Comparison of ENCODE assay signal across 9 mouse cellular contexts in genomic region chr5:139370336-139370735, GRCm38 (mm10). TPM values are rescaled to one million over a fixed set of nuclear protein-coding genes. Genes with fewer than 3 reads are reported as not detected.
DNase-seq lines count a peak whose midpoint lies in the region; ATAC-seq and TF ChIP-seq lines count a peak whose summit lies in the region.
"Had no signal": no experiment of that assay in that cellular context is flagged by ENCODE, and none has a peak within 500 bp of the region (broad histone marks: within the 10 kb centered on the region; RNA-seq: fewer than 3 reads in every experiment).

No protein-coding gene starts in this region.

- H3K4me1 ChIP-seq in intestine, embryonic 14.5 days (replicated peaks; ENCODE audit: control insufficient read depth, insufficient read depth, low read length), result peaks cover 17% of the 10 kb centered on the region
- H3K4me1 ChIP-seq in intestine, embryonic 16.5 days (ENCODE audit: control insufficient read depth, insufficient read depth, low read length), result peaks cover 14% of the 10 kb centered on the region
- peaks cover 5% of the 10 kb centered on the region; the same call in 1 of the 2 replicates for H3K4me1 ChIP-seq in stomach, embryonic 14.5 days (ENCODE audit: control insufficient read depth, insufficient read depth, low read length)
- H3K4me1 ChIP-seq in stomach, postnatal 0 days (replicated peaks; ENCODE audit: control insufficient read depth, insufficient read depth), result peaks cover 3% of the 10 kb centered on the region
- H3K4me1 ChIP-seq in liver, embryonic 11.5 days (replicated peaks; ENCODE audit: control insufficient read depth, insufficient read depth, low read length), result peaks cover 79% of the 10 kb centered on the region
- H3K4me1 ChIP-seq in forebrain, embryonic 14.5 days (ENCODE audit: control insufficient read depth, insufficient read depth, low read length), result peaks cover 9% of the 10 kb centered on the region

- 81% methylated on average over 6 of the region's 6 CpGs for WGBS in intestine, embryonic 14.5 days
- WGBS in intestine, embryonic 16.5 days, result 83% methylated on average over 6 of the region's 6 CpGs
- WGBS in stomach, embryonic 14.5 days, result 86% methylated on average over 6 of the region's 6 CpGs
- 91% methylated on average over 6 of the region's 6 CpGs for WGBS in stomach, postnatal 0 days
- 73% methylated on average over 6 of the region's 6 CpGs for WGBS in liver, embryonic 11.5 days
- 86% methylated on average over 6 of the region's 6 CpGs for WGBS in forebrain, embryonic 14.5 days

- TF ChIP-seq EP300 in stomach, postnatal 0 days (optimal IDR thresholded peaks at IDR 0.05), result no peak

- H3K36me3 ChIP-seq in intestine, embryonic 14.5 days (ENCODE audit: control insufficient read depth, insufficient read depth, low read length), result no peaks in the 10 kb centered on the region
- H3K36me3 ChIP-seq in intestine, embryonic 16.5 days (ENCODE audit: control insufficient read depth, insufficient read depth, low read length), result no peaks in the 10 kb centered on the region
- H3K36me3 ChIP-seq in stomach, embryonic 14.5 days (ENCODE audit: control insufficient read depth, insufficient read depth, low read length), result no peaks in the 10 kb centered on the region
- no peaks in the 10 kb centered on the region for H3K36me3 ChIP-seq in stomach, postnatal 0 days (ENCODE audit: control insufficient read depth, insufficient read depth, low read length)
- H3K36me3 ChIP-seq in liver, embryonic 11.5 days (ENCODE audit: control insufficient read depth, insufficient read depth, low read length), result no peaks in the 10 kb centered on the region
- no peaks in the 10 kb centered on the region for H3K36me3 ChIP-seq in forebrain, embryonic 14.5 days (ENCODE audit: control insufficient read depth, insufficient read depth, low read length)

- no peaks in the 10 kb centered on the region for H3K9me3 ChIP-seq in intestine, embryonic 14.5 days (ENCODE audit: control insufficient read depth, low read length)
- no peaks in the 10 kb centered on the region for H3K9me3 ChIP-seq in intestine, embryonic 16.5 days (ENCODE audit: control insufficient read depth, low read length)
- H3K9me3 ChIP-seq in stomach, embryonic 14.5 days (ENCODE audit: control insufficient read depth, low read depth, low read length), result no peaks in the 10 kb centered on the region
- H3K9me3 ChIP-seq in stomach, postnatal 0 days (ENCODE audit: control insufficient read depth, low read length), result no peaks in the 10 kb centered on the region
- no peaks in the 10 kb centered on the region for H3K9me3 ChIP-seq in liver, embryonic 11.5 days (ENCODE audit: control insufficient read depth, low read length)
- no peaks in the 10 kb centered on the region for H3K9me3 ChIP-seq in forebrain, embryonic 14.5 days (replicated peaks; ENCODE audit: control insufficient read depth, low read length)

- no peak for DNase-seq in intestine, embryonic 14.5 days (ENCODE audit: low spot score)
- DNase-seq in stomach, postnatal 0 days (ENCODE audit: low spot score), result no peak
- DNase-seq in liver, embryonic 11.5 days (ENCODE audit: low spot score), result no peak
- no peak for DNase-seq in thymus, adult 18-20 months
- DNase-seq in forebrain, embryonic 14.5 days (ENCODE audit: low spot score), result no peak
- DNase-seq: cerebellum, adult 8-10 months; lung, postnatal 14 days had no signal

- no peak for TF ChIP-seq CTCF in stomach, postnatal 0 days (IDR thresholded peaks at IDR 0.05; ENCODE audit: low read depth)

- no peak overlapping the region for H3K4me3 ChIP-seq in intestine, embryonic 14.5 days (ENCODE audit: low read depth, low read length)
- H3K4me3 ChIP-seq in intestine, embryonic 16.5 days (ENCODE audit: low read length), result no peak overlapping the region
- H3K4me3 ChIP-seq in stomach, embryonic 14.5 days (ENCODE audit: low read depth, low read length), result no peak overlapping the region
- H3K4me3 ChIP-seq in stomach, postnatal 0 days (ENCODE audit: low read depth, low read length), result no peak overlapping the region
- peak overlapping the region; percentile 67; the same call in 1 of the 2 replicates for H3K4me3 ChIP-seq in liver, embryonic 11.5 days (ENCODE audit: low read depth, low read length)
- H3K4me3 ChIP-seq in forebrain, embryonic 14.5 days (ENCODE audit: low read depth, low read length), result no peak overlapping the region

- H3K27me3 ChIP-seq in intestine, embryonic 14.5 days (replicated peaks; ENCODE audit: control insufficient read depth, insufficient read depth, low read length), result no peaks in the 10 kb centered on the region
- no peaks in the 10 kb centered on the region for H3K27me3 ChIP-seq in intestine, embryonic 16.5 days (replicated peaks; ENCODE audit: control insufficient read depth, insufficient read depth, low read length)
- no peaks in the 10 kb centered on the region for H3K27me3 ChIP-seq in stomach, embryonic 14.5 days (ENCODE audit: control insufficient read depth, insufficient read depth, low read length)
- H3K27me3 ChIP-seq in stomach, postnatal 0 days (ENCODE audit: control insufficient read depth, insufficient read depth, low read length), result no peaks in the 10 kb centered on the region
- no peaks in the 10 kb centered on the region for H3K27me3 ChIP-seq in liver, embryonic 11.5 days (replicated peaks; ENCODE audit: control insufficient read depth, insufficient read depth, low read length)
- no peaks in the 10 kb centered on the region for H3K27me3 ChIP-seq in forebrain, embryonic 14.5 days (replicated peaks; ENCODE audit: control insufficient read depth, insufficient read depth, low read length)

- H3K27ac ChIP-seq in intestine, embryonic 14.5 days (ENCODE audit: low read depth), result no peak overlapping the region
- H3K27ac ChIP-seq in intestine, embryonic 16.5 days (ENCODE audit: low read length), result no peak overlapping the region
- no peak overlapping the region for H3K27ac ChIP-seq in stomach, embryonic 14.5 days (ENCODE audit: low read length)
- H3K27ac ChIP-seq in stomach, postnatal 0 days (replicated peaks), result no peak overlapping the region
- peak overlapping the region; percentile 93 for H3K27ac ChIP-seq in liver, embryonic 11.5 days (ENCODE audit: low read depth, low read length)
- no peak overlapping the region for H3K27ac ChIP-seq in forebrain, embryonic 14.5 days (ENCODE audit: low read depth, low read length)

- H3K4me2 ChIP-seq in intestine, embryonic 14.5 days (ENCODE audit: low read length), result 0 out of 2 replicates have a peak overlapping the region, but pooled peaks have one; percentile 94
- H3K4me2 ChIP-seq in intestine, embryonic 16.5 days (ENCODE audit: low read depth, low read length), result no peak overlapping the region
- 0 out of 2 replicates have a peak overlapping the region, but pooled peaks have one; percentile 7 for H3K4me2 ChIP-seq in stomach, embryonic 14.5 days (replicated peaks; ENCODE audit: low read depth, low read length)
- H3K4me2 ChIP-seq in stomach, postnatal 0 days (replicated peaks; ENCODE audit: low read depth), result no peak overlapping the region
- peak overlapping the region; percentile 97 for H3K4me2 ChIP-seq in liver, embryonic 11.5 days
- H3K4me2 ChIP-seq in forebrain, embryonic 14.5 days (ENCODE audit: low read length), result no peak overlapping the region

- H3K9ac ChIP-seq in intestine, embryonic 14.5 days (ENCODE audit: low read length), result no peak overlapping the region
- no peak overlapping the region for H3K9ac ChIP-seq in intestine, embryonic 16.5 days (ENCODE audit: low read depth, low read length)
- H3K9ac ChIP-seq in stomach, embryonic 14.5 days (replicated peaks; ENCODE audit: low read depth, low read length), result no peak overlapping the region
- H3K9ac ChIP-seq in stomach, postnatal 0 days (ENCODE audit: low read length), result no peak overlapping the region
- H3K9ac ChIP-seq in liver, embryonic 11.5 days (ENCODE audit: low read depth, low read length), result peak overlapping the region; percentile 97; the same call in 1 of the 2 replicates
- H3K9ac ChIP-seq in forebrain, embryonic 14.5 days (ENCODE audit: low read length), result no peak overlapping the region

- ATAC-seq in intestine, embryonic 14.5 days (replicated peaks; ENCODE audit: low FRiP score, low TSS enrichment, low read depth), result no peak
- ATAC-seq in intestine, embryonic 16.5 days, result no peak
- ATAC-seq in stomach, embryonic 14.5 days (ENCODE audit: insufficient number of reproducible peaks, insufficient read depth, low FRiP score, low read depth), result no peak
- no peak for ATAC-seq in stomach, postnatal 0 days (ENCODE audit: low FRiP score, low TSS enrichment)
- ATAC-seq in liver, embryonic 11.5 days (replicated peaks; ENCODE audit: low FRiP score), result no peak
- ATAC-seq in forebrain, embryonic 14.5 days, result no peak

RNA-seq across cellular contexts. Expression of gene Gpr146, which starts 7.2 kb away (rescaled TPM):
- polyA plus RNA-seq in intestine, embryonic 14.5 days (2014; fragmentation: Nextera tagmentation; extraction: Ambion mirVana), result 1.4 and 1.7 TPM in 2 replicates
- polyA plus RNA-seq in intestine, embryonic 16.5 days (2015; fragmentation: Nextera tagmentation; extraction: Ambion mirVana), result 2.3 and 2.5 TPM in 2 replicates
- 1.3 and 1.5 TPM in 2 replicates for polyA plus RNA-seq in stomach, embryonic 14.5 days (2014; fragmentation: Nextera tagmentation; extraction: Ambion mirVana)
- polyA plus RNA-seq in stomach, postnatal 0 days (2015; fragmentation: Nextera tagmentation; extraction: Ambion mirVana), result 3.5 TPM in 2 replicates
- polyA plus RNA-seq in liver, embryonic 11.5 days (2014; fragmentation: Nextera tagmentation; extraction: Ambion mirVana), result 13.4 and 15.1 TPM in 2 replicates
- polyA plus RNA-seq in forebrain, embryonic 14.5 days (2014; fragmentation: Nextera tagmentation; extraction: Ambion mirVana), result 0.85 and 0.93 TPM in 2 replicates

RNA-seq across cellular contexts. Expression of gene Cyp2w1, which starts 17.9 kb away (rescaled TPM):
- polyA plus RNA-seq in intestine, embryonic 14.5 days (2014; fragmentation: Nextera tagmentation; extraction: Ambion mirVana), result 5.9 and 9.1 TPM in 2 replicates
- 33.9 and 44.0 TPM in 2 replicates for polyA plus RNA-seq in intestine, embryonic 16.5 days (2015; fragmentation: Nextera tagmentation; extraction: Ambion mirVana)
- 6.3 and 6.8 TPM in 2 replicates for polyA plus RNA-seq in stomach, embryonic 14.5 days (2014; fragmentation: Nextera tagmentation; extraction: Ambion mirVana)
- 4.8 and 8.5 TPM in 2 replicates for polyA plus RNA-seq in stomach, postnatal 0 days (2015; fragmentation: Nextera tagmentation; extraction: Ambion mirVana)
- polyA plus RNA-seq in liver, embryonic 11.5 days (2014; fragmentation: Nextera tagmentation; extraction: Ambion mirVana), result not detected in 2 replicates
- polyA plus RNA-seq in forebrain, embryonic 14.5 days (2014; fragmentation: Nextera tagmentation; extraction: Ambion mirVana), result not detected in 2 replicates

RNA-seq across cellular contexts. Expression of gene Cox19, which starts 19.1 kb away (rescaled TPM):
- 149 and 150 TPM in 2 replicates for polyA plus RNA-seq in intestine, embryonic 14.5 days (2014; fragmentation: Nextera tagmentation; extraction: Ambion mirVana)
- polyA plus RNA-seq in intestine, embryonic 16.5 days (2015; fragmentation: Nextera tagmentation; extraction: Ambion mirVana), result 183 and 195 TPM in 2 replicates
- polyA plus RNA-seq in stomach, embryonic 14.5 days (2014; fragmentation: Nextera tagmentation; extraction: Ambion mirVana), result 105 and 120 TPM in 2 replicates
- 109 and 114 TPM in 2 replicates for polyA plus RNA-seq in stomach, postnatal 0 days (2015; fragmentation: Nextera tagmentation; extraction: Ambion mirVana)
- 98.1 and 103 TPM in 2 replicates for polyA plus RNA-seq in liver, embryonic 11.5 days (2014; fragmentation: Nextera tagmentation; extraction: Ambion mirVana)
- polyA plus RNA-seq in forebrain, embryonic 14.5 days (2014; fragmentation: Nextera tagmentation; extraction: Ambion mirVana), result 127 and 155 TPM in 2 replicates

RNA-seq across cellular contexts. Expression of gene C130050O18Rik, which starts 34.7 kb away (rescaled TPM):
- 0.74 and 1.3 TPM in 2 replicates for polyA plus RNA-seq in intestine, embryonic 14.5 days (2014; fragmentation: Nextera tagmentation; extraction: Ambion mirVana)
- 0.87 and 1.0 TPM in 2 replicates for polyA plus RNA-seq in intestine, embryonic 16.5 days (2015; fragmentation: Nextera tagmentation; extraction: Ambion mirVana)
- 0.48 and 1.3 TPM in 2 replicates for polyA plus RNA-seq in stomach, embryonic 14.5 days (2014; fragmentation: Nextera tagmentation; extraction: Ambion mirVana)
- 0.41 and 0.46 TPM in 2 replicates for polyA plus RNA-seq in stomach, postnatal 0 days (2015; fragmentation: Nextera tagmentation; extraction: Ambion mirVana)
- 1.5 and 1.6 TPM in 2 replicates for polyA plus RNA-seq in liver, embryonic 11.5 days (2014; fragmentation: Nextera tagmentation; extraction: Ambion mirVana)
- polyA plus RNA-seq in forebrain, embryonic 14.5 days (2014; fragmentation: Nextera tagmentation; extraction: Ambion mirVana), result 0.18 TPM in 1 of 2 replicates, not detected in the other

RNA-seq across cellular contexts. Expression of gene Adap1, which starts 44.9 kb away (rescaled TPM):
- polyA plus RNA-seq in intestine, embryonic 14.5 days (2014; fragmentation: Nextera tagmentation; extraction: Ambion mirVana), result 4.7 and 7.7 TPM in 2 replicates
- 5.3 and 6.3 TPM in 2 replicates for polyA plus RNA-seq in intestine, embryonic 16.5 days (2015; fragmentation: Nextera tagmentation; extraction: Ambion mirVana)
- 2.2 and 2.3 TPM in 2 replicates for polyA plus RNA-seq in stomach, embryonic 14.5 days (2014; fragmentation: Nextera tagmentation; extraction: Ambion mirVana)
- 13.8 and 14.9 TPM in 2 replicates for polyA plus RNA-seq in stomach, postnatal 0 days (2015; fragmentation: Nextera tagmentation; extraction: Ambion mirVana)
- polyA plus RNA-seq in liver, embryonic 11.5 days (2014; fragmentation: Nextera tagmentation; extraction: Ambion mirVana), result 7.2 and 8.1 TPM in 2 replicates
- polyA plus RNA-seq in forebrain, embryonic 14.5 days (2014; fragmentation: Nextera tagmentation; extraction: Ambion mirVana), result 12.8 and 21.6 TPM in 2 replicates

Comparison
In these comparisons a context has a peak if more than half of its experiments do, and no peak if none do; other contexts are left out.
1. H3K4me2 ChIP-seq: peak in intestine, embryonic 14.5 days (single experiment), stomach, embryonic 14.5 days (single experiment) and liver, embryonic 11.5 days (single experiment); none in intestine, embryonic 16.5 days (single experiment), stomach, postnatal 0 days (single experiment) and forebrain, embryonic 14.5 days (single experiment).